Comparison of ENCODE assay signal across 8 mouse cellular contexts in genomic region chr8:110266741-110267140, GRCm38 (mm10). TPM values are rescaled to one million over a fixed set of nuclear protein-coding genes. Genes with fewer than 3 reads are reported as not detected.
DNase-seq lines count a peak whose midpoint lies in the region; ATAC-seq and TF ChIP-seq lines count a peak whose summit lies in the region.

Gene Hydin (plus strand): TSS chr8:110266977.

- H3K36me3 ChIP-seq in heart, embryonic 10.5 days, result no peaks in the 10 kb centered on the region
- H3K36me3 ChIP-seq in kidney, postnatal 0 days (ENCODE audit: insufficient read depth, low read length), result no peaks in the 10 kb centered on the region
- no peaks in the 10 kb centered on the region for H3K36me3 ChIP-seq in limb, embryonic 14.5 days (ENCODE audit: control insufficient read depth, insufficient read depth, low read length)

- H3K9me3 ChIP-seq in heart, embryonic 10.5 days, result no peaks in the 10 kb centered on the region
- no peaks in the 10 kb centered on the region for H3K9me3 ChIP-seq in kidney, postnatal 0 days (replicated peaks; ENCODE audit: low read length)
- no peaks in the 10 kb centered on the region for H3K9me3 ChIP-seq in limb, embryonic 14.5 days (ENCODE audit: control insufficient read depth, low read length)

- no peak for TF ChIP-seq CTCF in kidney, postnatal 0 days (IDR thresholded peaks at IDR 0.05; ENCODE audit: low read depth)

- H3K27me3 ChIP-seq in heart, embryonic 10.5 days (ENCODE audit: insufficient read depth, poor library complexity, severe bottlenecking), result no peaks in the 10 kb centered on the region
- H3K27me3 ChIP-seq in kidney, postnatal 0 days (ENCODE audit: insufficient read depth, low read length), result no peaks in the 10 kb centered on the region
- no peaks in the 10 kb centered on the region for H3K27me3 ChIP-seq in limb, embryonic 14.5 days (ENCODE audit: control insufficient read depth, insufficient read depth, low read length)

- peak; percentile 94 for ATAC-seq in kidney, postnatal 0 days (replicated peaks; ENCODE audit: low FRiP score, low read depth)
- peak; percentile 94 for ATAC-seq in limb, embryonic 14.5 days (ENCODE audit: low FRiP score, low read depth)

- peak within 1 kb of the TSS; percentile 57 for H3K4me3 ChIP-seq in heart, embryonic 10.5 days
- peak within 1 kb of the TSS; percentile 17 for H3K4me3 ChIP-seq in kidney, postnatal 0 days (replicated peaks; ENCODE audit: low read depth, low read length)
- peak within 1 kb of the TSS; percentile 30 for H3K4me3 ChIP-seq in limb, embryonic 14.5 days (replicated peaks; ENCODE audit: low read length)

- under 1% methylated on average over 15 of the region's 15 CpGs for WGBS in heart, embryonic 10.5 days
- WGBS in kidney, postnatal 0 days, result under 1% methylated on average over 15 of the region's 15 CpGs
- WGBS in limb, embryonic 14.5 days, result under 1% methylated on average over 15 of the region's 15 CpGs

- H3K27ac ChIP-seq in heart, embryonic 10.5 days, result no peak within 1 kb of the TSS
- H3K27ac ChIP-seq in kidney, postnatal 0 days, result no peak within 1 kb of the TSS
- no peak within 1 kb of the TSS for H3K27ac ChIP-seq in limb, embryonic 14.5 days (replicated peaks; ENCODE audit: low read depth, low read length)

- no peak for TF ChIP-seq POLR2A in limb, embryonic 14.5 days (IDR thresholded peaks at IDR 0.05; ENCODE audit: borderline replicate concordance, extremely low read depth, insufficient read depth, insufficient read length)

- H3K4me2 ChIP-seq in kidney, postnatal 0 days (ENCODE audit: low read length), result peak within 1 kb of the TSS; percentile 57
- peak within 1 kb of the TSS; percentile 57 for H3K4me2 ChIP-seq in limb, embryonic 14.5 days (replicated peaks; ENCODE audit: low read depth, low read length, severe bottlenecking)

- peak within 1 kb of the TSS; percentile 31; the same call in 1 of the 2 replicates for H3K9ac ChIP-seq in kidney, postnatal 0 days (ENCODE audit: low read depth, low read length)
- H3K9ac ChIP-seq in limb, embryonic 14.5 days (ENCODE audit: low read depth, low read length, severe bottlenecking), result peak within 1 kb of the TSS; percentile 21

- intact Hi-C loops in heart, postnatal 25 days (cut with DNase I), result no loop called here

- peak; percentile 84 for DNase-seq in heart, embryonic 10.5 days (ENCODE audit: low spot score)
- no peak for DNase-seq in heart, postnatal 25 days (ENCODE audit: low spot score)
- DNase-seq in cerebellum, postnatal 25 days, result peak; percentile 83 to 90
- DNase-seq in frontal cortex, postnatal 36 days (ENCODE audit: low spot score in 2 of 2), result peak; percentile 85 to 93
- DNase-seq in kidney, postnatal 0 days (ENCODE audit: low spot score), result peak; percentile 82
- DNase-seq in limb, embryonic 14.5 days (ENCODE audit: low spot score), result peak; percentile 91
- DNase-seq in neural tube, embryonic 10.5 days (ENCODE audit: extremely low spot score, low spot score), result peak; percentile 96
- DNase-seq in testis, postnatal 14 days (ENCODE audit: low spot score), result peak; percentile 84

- peaks cover 14% of the 10 kb centered on the region for H3K4me1 ChIP-seq in heart, embryonic 10.5 days
- no peaks in the 10 kb centered on the region; the same call in 1 of the 2 replicates for H3K4me1 ChIP-seq in kidney, postnatal 0 days (replicated peaks; ENCODE audit: insufficient read depth, low read length)
- H3K4me1 ChIP-seq in limb, embryonic 14.5 days (ENCODE audit: control insufficient read depth, insufficient read depth, low read length), result no peaks in the 10 kb centered on the region

RNA-seq across cellular contexts. Expression of gene Hydin, which starts in this region (rescaled TPM):
- polyA plus RNA-seq in heart, embryonic 10.5 days (2016; fragmentation: Nextera tagmentation; extraction: Ambion mirVana), result 0.06 and 0.14 TPM in 2 replicates
- under 1 TPM; 0.08 TPM for total RNA-seq in heart, postnatal 25 days (2021)
- 0.03 TPM in 1 of 2 replicates, not detected in the other for polyA plus RNA-seq in kidney, postnatal 0 days (2015; fragmentation: Nextera tagmentation; extraction: Ambion mirVana)
- polyA plus RNA-seq in limb, embryonic 14.5 days (2012; rRNA removed), result 0.01 and 0.03 TPM in 2 replicates
- 0.07 TPM in 1 of 2 replicates, not detected in the other for polyA plus RNA-seq in limb, embryonic 14.5 days (2014; fragmentation: Nextera tagmentation; extraction: Ambion mirVana)

Comparison
In these comparisons a context has a peak if more than half of its experiments do, and no peak if none do; other contexts are left out.
1. Peak in DNase-seq and H3K4me3 ChIP-seq in heart, embryonic 10.5 days; RNA of the gene not detected or under 1 TPM.
2. Peak in DNase-seq, ATAC-seq, H3K4me3 ChIP-seq, H3K9ac ChIP-seq and H3K4me2 ChIP-seq in kidney, postnatal 0 days; RNA of the gene not detected or under 1 TPM.
3. Peak in DNase-seq, ATAC-seq, H3K4me3 ChIP-seq, H3K9ac ChIP-seq and H3K4me2 ChIP-seq in limb, embryonic 14.5 days; RNA of the gene not detected or under 1 TPM.